Mouse (Mus musculus) lung, postnatal 0 days (tissue): Measurements from ENCODE around the gene Zfp524.

ENCODE experiments used
- CTCF ChIP-seq: IDR thresholded peaks from 2 replicates; pipeline ENCODE4 v1.5.1; 2016; ENCODE audit warnings: antibody characterized with exemption, mild to moderate bottlenecking
- EP300 ChIP-seq: IDR thresholded peaks from 2 replicates; pipeline ENCODE4 v1.6.1; 2016; ENCODE audit warnings: antibody characterized with exemption, mild to moderate bottlenecking, control low read depth

DNA sequence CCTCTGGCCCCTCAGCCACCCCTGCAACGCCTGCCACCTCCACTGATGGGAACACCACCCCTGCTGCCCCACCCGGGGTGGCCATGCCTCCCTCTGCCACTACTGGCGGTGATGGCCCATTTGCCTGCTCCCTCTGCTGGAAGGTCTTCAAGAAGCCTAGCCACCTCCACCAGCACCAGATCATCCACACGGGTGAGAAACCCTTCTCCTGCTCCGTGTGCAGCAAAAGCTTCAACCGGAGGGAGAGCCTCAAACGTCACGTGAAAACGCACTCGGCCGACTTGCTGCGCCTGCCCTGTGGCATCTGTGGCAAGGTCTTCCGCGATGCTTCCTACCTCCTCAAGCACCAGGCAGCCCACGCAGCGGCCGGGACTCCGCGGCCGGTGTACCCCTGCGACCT is 15.7 kb downstream of the Zfp524 start:
- no peak for TF ChIP-seq CTCF
- no peak for TF ChIP-seq EP300
